Mouse (Mus musculus) gastrocnemius, adult 18-20 months (tissue): ENCODE results near the gene Spg7. TPM values are rescaled to one million over a fixed set of nuclear protein-coding genes. Genes with fewer than 3 reads are reported as not detected.
A peak's percentile ranks its signal among the peaks of the same experiment; 100 is the strongest.
"Not testable (repeated sequence)": the region's sequence is repeated elsewhere in the genome, so short reads cannot be mapped to it uniquely, and the experiment has no call there.

Experiments used
- DNase-seq: peaks from one replicate; pipeline ENCODE4 v3.0.0; 2021; ENCODE audit warnings: low spot score
- total RNA-seq, 2 experiments: library from RNA; stranded (reverse); gene quantifications; 2 replicates each; pipeline ENCODE4 v1.2.3; 2021

Gene Spg7
- total RNA-seq, 2 experiments from 2014 or later: 73.9 to 77.4 TPM

DNA sequence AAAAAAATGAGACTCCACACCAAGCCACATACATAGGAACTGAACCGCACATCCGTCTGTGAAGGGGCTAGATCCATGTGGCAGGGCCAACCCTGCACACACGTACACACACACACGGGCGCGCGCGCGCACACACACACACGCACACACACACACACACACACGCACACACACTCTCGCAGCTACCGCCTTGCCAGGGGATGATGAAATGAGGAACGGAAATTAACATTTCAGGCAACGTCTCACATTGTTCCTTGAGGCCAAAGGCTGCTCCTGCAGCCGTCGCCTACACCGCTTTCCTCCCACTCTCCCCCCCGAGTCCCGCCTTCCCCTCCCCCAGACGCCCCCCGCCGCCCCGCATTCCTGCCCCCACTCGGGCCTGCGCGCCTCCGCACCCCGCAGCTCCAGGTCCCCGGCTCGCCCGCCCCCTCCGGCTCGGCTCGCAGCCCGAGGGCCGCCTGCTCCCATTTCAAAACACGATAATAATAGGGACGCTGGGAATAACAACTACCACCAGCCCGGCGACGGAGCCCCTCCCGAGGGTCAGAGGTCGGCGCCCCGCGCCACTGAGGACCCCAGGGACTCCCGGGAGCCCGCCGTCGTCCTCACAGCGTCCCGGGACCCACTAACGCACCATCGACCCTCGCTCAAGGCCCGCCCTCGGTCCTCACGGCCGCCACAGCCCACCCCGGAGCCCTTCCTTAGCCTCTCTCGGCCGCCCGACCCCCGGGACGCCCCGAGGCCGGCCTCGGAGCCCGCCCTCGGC is 21.6 kb upstream of the Spg7 start:
- peak; percentile 57 for DNase-seq

- DNase-seq: no peak
Measured at GRCm38 (mm10) chr8:123041774-123042105, 21.0 kb upstream of the Spg7 start.

DNA sequence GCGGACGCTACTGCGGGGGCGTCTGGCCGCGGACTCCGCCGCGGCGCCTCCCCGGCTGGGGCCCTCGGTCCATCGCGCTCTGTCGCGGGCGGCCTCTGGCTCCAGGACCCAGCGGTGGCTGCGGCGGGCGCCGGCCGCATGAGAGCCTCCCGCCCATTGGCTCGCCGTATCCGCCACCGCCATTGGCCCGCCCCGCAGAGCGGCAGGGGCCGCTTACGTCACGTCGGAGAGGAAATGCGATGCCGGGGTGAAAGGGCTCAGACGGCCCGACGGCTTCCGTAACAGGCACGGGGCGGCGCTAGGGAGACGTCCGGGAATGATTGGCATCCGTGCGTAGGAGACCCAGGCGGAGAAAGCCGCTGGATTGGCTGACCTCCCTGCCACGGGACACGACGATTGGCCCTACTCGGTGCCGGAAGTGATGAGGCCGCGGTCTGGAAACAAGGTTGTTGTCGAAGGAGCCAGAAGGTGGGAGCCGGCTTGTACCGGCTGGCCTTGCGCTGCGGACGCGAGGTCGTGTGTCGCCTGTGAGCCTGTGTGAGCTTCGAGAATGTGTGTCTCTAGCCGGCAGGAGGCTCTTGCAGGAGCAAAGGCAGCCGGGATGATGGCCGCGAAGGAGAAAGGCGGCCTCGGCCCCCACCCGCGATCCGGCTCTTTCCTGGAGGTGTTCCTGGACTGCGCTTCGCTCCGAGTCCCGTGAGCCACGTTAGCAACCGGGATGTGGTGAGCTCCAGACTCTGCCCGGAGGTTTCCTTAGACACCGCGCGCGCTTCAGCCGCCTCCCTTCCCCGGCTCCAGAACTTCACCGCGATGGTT is 20.4 kb upstream of the Spg7 start, which contains the start of gene Ankrd11:
Ankrd11 (minus strand) TSS at position 120 of the 816 bp plus-strand sequence.
- DNase-seq: peak; percentile 100

- no peak for DNase-seq
Measured at GRCm38 (mm10) chr8:123042974-123043625, 19.6 kb upstream of the Spg7 start.

DNA sequence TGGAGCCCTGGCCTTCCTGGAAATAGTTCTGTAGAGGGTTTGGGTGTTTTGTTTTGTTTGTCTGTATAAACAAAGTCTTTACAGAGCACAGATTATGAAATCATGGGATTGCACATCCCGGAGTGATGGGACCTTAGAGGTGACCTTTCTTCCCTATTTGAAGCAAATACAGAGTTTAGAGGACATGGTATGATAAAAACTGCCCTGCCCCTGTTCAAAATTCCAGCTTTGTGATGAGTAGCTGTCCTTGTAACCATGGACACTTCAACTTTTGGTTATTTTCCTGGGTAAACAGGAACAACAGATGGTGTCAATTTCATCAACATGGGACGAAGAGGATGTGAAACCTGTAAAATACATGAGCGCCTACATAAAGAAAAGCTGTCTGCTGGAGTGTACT is 18.8 kb upstream of the Spg7 start:
- no peak for DNase-seq

GRCm38 (mm10) chr8:123044743-123045425 is 17.9 kb upstream of the Spg7 start:
- DNase-seq: not testable (repeated sequence)

DNA sequence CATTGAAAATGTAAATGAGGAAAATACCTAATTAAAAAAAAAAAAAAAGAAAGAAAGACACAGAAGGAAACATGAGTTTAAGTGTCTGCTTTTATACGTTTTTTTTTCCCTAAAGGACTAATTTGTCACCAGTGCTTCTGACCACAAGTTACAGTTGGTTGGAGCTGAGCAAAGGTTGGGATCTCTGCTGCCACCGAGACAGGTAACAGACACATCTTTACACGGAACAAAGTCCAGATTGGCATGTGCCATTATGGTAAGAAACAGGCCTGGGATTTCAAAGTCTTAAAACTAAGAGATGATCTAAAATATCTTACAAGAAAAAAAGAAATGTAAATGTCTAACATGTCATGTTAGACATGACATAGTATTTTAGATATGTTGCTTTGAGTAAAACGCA is 16.0 kb upstream of the Spg7 start:
- no peak for DNase-seq

GRCm38 (mm10) chr8:123047827-123048226 is 14.9 kb upstream of the Spg7 start:
- no peak for DNase-seq

GRCm38 (mm10) chr8:123048402-123048801 is 14.3 kb upstream of the Spg7 start:
- DNase-seq: no peak

DNA sequence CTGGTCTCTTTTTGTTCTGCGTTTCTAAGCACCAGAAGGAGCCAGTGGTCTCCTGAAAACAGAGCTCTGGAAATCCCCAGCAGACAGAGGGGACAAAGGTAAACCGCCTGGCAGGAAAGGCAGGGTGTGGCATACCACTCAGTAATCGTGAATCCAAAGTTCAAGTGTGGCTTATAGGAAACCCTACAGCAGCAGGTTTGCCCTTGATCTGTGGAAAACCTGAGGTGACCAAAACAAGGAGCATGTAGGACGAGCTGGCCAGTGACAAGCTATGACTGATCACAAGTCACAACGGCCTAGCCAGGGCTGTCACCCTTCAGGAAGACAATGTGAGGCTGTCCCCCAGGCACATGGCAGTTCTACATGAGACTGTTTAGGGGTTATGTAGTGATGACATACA is 11.3 kb upstream of the Spg7 start:
- DNase-seq: no peak

DNA sequence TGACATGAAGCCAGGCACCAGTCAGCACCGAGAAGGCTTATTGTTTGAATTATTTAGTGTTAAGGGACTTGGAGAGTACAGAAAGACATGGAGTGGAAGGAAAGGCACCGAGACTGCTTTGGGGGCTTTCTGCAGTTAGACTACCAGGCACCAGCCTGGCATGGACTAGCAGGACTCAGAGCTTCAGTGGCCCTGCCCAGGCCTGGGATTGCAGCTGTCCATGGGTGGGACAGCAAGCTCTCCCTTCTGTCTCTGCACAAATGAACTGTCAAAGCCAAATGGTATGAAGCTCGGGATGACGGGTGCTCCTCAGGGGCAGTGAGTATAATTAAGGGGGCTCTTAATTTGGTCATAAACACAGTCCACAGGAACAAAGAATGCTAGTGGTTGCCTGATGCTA is 1.3 kb downstream of the Spg7 start:
- no peak for DNase-seq

GRCm38 (mm10) chr8:123064809-123065213 is 2.1 kb downstream of the Spg7 start:
- no peak for DNase-seq

DNA sequence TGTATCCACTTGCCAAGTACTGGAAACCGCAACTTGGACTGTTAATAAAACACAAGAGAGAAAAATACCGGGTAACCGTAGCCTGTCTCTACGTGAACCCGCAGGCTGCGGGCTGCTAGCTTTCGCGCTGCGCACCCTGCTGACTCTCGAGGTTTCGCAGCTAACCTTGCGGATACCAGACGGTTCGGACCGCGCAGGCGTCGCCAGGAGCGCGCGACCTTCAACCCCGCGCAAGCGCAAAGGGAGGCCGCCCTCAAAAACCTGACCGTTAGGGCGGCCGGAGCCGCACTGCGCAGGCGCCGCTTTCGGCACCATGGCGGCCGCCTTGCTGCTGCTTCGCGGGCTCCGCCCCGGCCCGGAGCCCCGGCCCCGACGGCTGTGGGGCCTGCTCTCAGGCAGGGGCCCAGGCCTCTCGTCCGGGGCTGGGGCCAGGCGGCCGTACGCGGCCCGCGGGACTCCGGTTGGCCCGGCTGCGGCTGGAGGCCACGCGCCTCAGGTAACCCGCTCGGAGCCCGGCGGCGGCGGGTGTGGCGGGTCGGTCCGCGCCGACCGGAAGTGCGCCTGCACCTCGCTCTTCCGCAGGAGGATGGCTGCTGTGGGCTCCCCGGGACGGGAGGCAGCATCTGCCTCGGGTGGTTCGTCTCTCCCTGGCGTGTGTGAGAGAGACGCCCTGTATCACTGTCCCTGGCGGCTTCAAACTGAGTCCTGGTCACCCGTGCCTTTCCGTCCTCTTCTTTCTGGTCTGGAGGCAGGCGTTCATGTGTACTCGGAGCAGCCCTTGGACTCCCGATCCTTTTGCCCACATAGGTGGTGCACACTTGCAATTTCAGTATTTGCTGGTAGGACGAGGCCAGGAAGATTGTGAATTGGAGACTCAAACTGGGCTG is 2.7 kb downstream of the Spg7 start:
- DNase-seq: peak; percentile 96

DNA sequence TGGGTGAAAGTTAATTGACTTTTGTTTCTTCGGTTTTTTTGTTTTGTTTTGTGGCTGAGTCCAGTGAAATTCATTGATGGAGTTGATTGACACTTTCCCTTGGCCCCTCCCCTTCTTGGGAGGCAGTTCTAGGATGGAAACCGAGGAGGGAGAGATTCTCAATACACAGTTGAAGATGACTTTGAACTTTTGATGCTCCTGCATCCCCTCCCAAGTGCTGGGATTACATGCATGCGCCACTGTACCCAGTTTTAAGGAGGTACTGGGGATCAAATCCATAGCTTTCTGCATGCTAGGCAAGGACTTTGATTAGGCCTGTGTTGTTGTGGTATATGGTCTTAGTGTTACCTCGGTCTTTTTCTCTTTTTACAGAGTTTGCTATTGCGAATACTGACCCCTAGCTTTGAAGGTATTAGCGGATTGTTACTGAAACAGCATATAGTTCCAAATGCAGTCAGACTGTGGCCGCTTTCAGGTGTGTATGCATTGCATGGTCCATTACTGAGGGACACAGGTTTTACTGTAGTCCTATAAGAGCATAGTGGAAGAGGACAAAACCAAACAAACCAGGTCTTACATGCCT is 3.5 kb downstream of the Spg7 start:
- no peak for DNase-seq

DNA sequence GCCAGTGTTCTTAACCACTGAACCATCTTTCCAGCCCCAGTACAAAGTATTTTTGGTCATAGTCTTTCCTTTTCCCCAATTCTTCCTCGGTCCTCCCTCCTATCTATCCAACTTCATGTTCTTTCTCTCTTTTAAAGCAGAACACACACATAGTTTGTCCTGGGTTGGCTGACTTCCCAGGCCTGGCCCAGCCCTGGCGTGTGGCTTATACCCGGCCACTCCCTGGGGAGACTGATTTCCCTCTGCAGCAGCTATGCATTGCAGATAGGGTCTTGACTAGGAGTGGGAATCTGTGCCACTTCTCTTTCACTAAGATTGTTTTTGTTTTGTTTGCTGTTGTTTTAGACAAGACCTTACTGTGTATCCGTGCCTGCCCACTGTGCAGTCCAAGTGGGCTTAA is 8.4 kb downstream of the Spg7 start:
- no peak for DNase-seq

GRCm38 (mm10) chr8:123077213-123077612 is 14.5 kb downstream of the Spg7 start:
- DNase-seq: no peak

DNA sequence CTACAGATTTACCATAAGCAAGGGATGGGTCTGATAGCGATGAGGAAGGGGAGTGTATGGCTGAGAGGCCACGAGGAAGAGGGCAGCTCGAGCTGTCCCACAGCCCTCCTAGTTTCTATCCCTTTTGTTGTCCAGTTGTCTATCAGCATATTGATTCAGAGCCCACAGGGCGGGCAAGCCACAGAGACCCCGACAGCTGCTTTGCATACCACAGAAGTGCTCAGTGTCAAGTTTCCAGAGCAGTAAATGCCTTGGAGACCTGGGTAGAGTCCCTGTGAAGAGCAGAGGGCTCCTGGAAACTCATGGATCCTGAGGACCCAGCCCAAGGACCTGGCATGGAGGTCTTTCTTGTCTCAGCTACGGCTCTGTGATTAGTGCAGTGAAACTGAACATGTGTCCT is 20.3 kb downstream of the Spg7 start:
- DNase-seq: no peak

DNA sequence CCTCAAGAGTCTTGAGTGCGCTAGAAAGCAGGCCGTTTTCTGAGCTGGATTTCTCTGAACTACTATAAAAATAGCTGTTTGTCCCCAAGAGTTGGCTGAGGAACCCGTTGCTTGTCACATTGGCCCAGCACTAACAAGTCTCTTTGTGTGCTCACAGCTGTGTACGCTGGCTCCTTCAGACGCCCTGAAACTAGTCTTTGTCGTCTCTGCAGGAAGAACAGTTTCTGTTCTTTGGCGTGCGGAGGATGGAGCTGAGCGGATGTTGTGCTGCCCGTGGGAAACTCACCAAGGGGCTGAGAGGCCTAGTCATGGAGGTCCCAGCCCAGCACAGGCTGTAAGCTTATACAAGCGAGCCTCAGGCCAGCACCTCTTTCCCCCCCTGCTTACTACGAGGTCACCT is 20.9 kb downstream of the Spg7 start:
- DNase-seq: no peak

DNA sequence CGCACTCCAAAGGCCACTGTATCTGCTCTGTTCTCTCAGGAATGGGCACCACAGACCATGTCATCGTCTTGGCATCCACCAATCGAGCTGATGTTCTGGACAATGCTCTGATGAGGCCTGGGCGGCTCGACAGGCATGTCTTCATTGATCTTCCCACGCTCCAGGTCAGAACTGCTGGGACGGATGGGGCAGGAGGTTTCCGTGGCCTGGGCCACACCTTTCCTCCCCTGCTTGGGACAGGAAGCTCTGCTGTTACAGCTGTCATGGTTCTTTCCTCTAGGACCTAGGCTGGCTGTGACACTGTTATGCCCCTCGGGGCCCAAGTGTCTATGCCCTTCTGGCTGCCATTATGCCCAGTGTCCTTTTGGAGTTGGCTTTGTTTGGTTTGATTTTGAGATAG is 24.5 kb downstream of the Spg7 start:
- DNase-seq: no peak

DNA sequence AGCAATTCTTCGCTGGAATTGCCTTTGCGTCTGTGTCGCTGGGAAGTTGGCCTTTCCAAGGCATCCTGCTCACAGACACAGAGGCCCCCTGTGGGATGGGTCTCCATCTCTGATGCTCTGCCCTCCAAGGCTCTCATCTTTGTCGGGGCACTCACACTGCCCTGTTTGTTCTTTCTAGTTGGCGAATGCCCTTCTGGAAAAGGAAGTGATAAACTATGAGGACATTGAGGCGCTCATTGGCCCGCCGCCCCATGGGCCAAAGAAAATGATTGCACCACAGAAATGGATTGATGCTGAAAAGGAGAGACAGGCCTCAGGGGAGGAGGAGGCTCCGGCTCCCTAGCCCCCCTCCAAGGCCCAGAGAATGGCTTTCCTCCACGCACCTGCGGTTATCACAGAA is 34.5 kb downstream of the Spg7 start:
- DNase-seq: no peak
